Mouse (Mus musculus) forebrain, embryonic 16.5 days (tissue): ENCODE results near the gene Mettl15. TPM values are rescaled to one million over a fixed set of nuclear protein-coding genes. Genes with fewer than 3 reads are reported as not detected.

Source experiments
- ATAC-seq: fragments of 200-750 bp; cut with Nextera tagmentation; 2 replicates; pipeline ENCODE4 v1.8.0; 2017; ENCODE audit warnings: mild to moderate bottlenecking, moderate library complexity
- H3K27ac ChIP-seq: fragments of 300-500 bp; sonication (generic); 2 replicates; pipeline ENCODE4 v1.5.1; 2014; ENCODE audit warnings: low read length, control low read depth
- H3K27me3 ChIP-seq: fragments of 300-500 bp; sonication (generic); replicated peaks from 2 replicates; pipeline ENCODE4 v1.6.1; 2014; ENCODE audit warnings: low read length; ENCODE audit not compliant: control insufficient read depth, insufficient read depth
- H3K36me3 ChIP-seq: fragments of 300-500 bp; sonication (generic); 2 replicates; pipeline ENCODE4 v1.6.1; 2014; ENCODE audit not compliant: control insufficient read depth, insufficient read depth
- H3K4me1 ChIP-seq: fragments of 300-500 bp; sonication (generic); replicated peaks from 2 replicates; pipeline ENCODE4 v1.6.1; 2014; ENCODE audit warnings: low read length; ENCODE audit not compliant: control insufficient read depth, insufficient read depth
- H3K4me2 ChIP-seq: fragments of 300-500 bp; sonication (generic); 2 replicates; pipeline ENCODE4 v1.6.1; 2014; ENCODE audit warnings: mild to moderate bottlenecking, low read length, control low read depth
- H3K4me3 ChIP-seq: fragments of 300-500 bp; sonication (generic); replicated peaks from 2 replicates; pipeline ENCODE4 v1.5.1; 2014; ENCODE audit warnings: mild to moderate bottlenecking, low read length, control low read depth
- H3K9ac ChIP-seq: fragments of 300-500 bp; sonication (generic); replicated peaks from 2 replicates; pipeline ENCODE4 v1.6.1; 2014; ENCODE audit warnings: low read depth, low read length, control low read depth
- H3K9me3 ChIP-seq: fragments of 300-500 bp; sonication (generic); 2 replicates; pipeline ENCODE4 v1.6.1; 2016; ENCODE audit warnings: low read length; ENCODE audit not compliant: control insufficient read depth
- WGBS: fragments of 180-500 bp; shearing (Covaris S2); extraction: QIAGEN DNeasy Blood & Tissue Kit; methylation state at CpG from one replicate; pipeline ENCODE4 v1.1.7; 2014; 5-methylcytosine and 5-hydroxymethylcytosine counted together
- microRNA-seq: library from miRNA; unstranded; fragments of <30 nt; microRNA quantifications from one replicate; pipeline ENCODE4, GENCODE M21; 2017
- polyA plus RNA-seq: library from polyadenylated mRNA; unstranded; fragments of >200 nt; fragmentation: Nextera tagmentation; extraction: Ambion mirVana; gene quantifications from 2 replicates; pipeline ENCODE4 v1.2.1, GENCODE M21; 2015

Gene Mettl15
- polyA plus RNA-seq, 1 experiment from 2014 or later = 11.4 TPM

DNA sequence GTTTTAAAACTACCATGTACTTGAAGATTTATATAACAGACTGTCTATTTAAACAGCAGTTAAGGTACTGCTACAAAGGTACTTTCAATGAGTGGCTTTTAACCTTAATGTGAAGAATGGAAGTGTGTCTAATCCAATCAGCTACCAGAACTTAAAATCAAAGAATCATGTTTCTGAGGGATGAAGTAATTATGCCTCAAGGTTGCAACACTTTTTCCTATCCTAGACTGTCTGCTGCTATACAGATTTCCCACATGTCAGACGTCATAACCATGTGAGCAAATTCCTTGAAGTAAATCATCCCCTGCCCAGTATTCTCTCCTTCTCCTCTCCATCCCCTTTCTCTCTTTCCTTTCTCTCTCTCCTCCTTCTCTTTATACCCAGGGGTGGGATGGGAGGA lies 140.2 kb downstream of the Mettl15 start:
- H3K4me2 ChIP-seq = no peak overlapping the region
- no peak for ATAC-seq

DNA sequence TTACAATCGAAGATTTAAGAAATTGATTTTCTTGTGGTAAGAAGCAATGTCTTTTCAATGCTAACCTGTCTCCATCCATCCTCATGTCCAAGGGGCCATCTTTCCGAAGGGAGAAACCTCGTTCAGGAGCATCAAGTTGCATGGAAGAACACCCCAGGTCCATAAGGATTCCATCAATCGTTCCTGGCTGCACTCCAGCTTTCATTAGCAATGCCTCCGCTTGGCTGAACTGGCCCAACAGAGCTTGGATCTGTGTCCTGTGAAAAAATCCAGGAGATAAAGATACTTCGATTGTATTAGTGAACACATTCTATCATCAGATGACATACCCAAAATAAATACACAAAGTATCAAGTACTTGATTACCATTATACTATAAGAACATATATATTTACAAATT lies 143.3 kb downstream of the Mettl15 start:
- no peaks in the 10 kb centered on the region for H3K4me1 ChIP-seq
- ATAC-seq = no peak
- no peak overlapping the region for H3K4me2 ChIP-seq
- H3K9ac ChIP-seq = no peak overlapping the region
- H3K9me3 ChIP-seq = no peaks in the 10 kb centered on the region
- no peak overlapping the region for H3K4me3 ChIP-seq
- no peaks in the 10 kb centered on the region for H3K27me3 ChIP-seq
- H3K36me3 ChIP-seq = no peaks in the 10 kb centered on the region
- no peak overlapping the region for H3K27ac ChIP-seq
- 81% methylated on average over 6 of the region's 6 CpGs for WGBS

More for the DNA sequence above, 140.2 kb downstream of the Mettl15 start:
- Histone ChIP-seq H3K36me3 (no peaks in the 10 kb centered on the region), H3K27ac (no peak overlapping the region), H3K9ac (no peak overlapping the region), H3K4me3 (no peak overlapping the region), H3K27me3 (no peaks in the 10 kb centered on the region), H3K4me1 (no peaks in the 10 kb centered on the region), H3K9me3 (no peaks in the 10 kb centered on the region)
- WGBS = 81% methylated on average over 1 of the region's 1 CpGs

DNA sequence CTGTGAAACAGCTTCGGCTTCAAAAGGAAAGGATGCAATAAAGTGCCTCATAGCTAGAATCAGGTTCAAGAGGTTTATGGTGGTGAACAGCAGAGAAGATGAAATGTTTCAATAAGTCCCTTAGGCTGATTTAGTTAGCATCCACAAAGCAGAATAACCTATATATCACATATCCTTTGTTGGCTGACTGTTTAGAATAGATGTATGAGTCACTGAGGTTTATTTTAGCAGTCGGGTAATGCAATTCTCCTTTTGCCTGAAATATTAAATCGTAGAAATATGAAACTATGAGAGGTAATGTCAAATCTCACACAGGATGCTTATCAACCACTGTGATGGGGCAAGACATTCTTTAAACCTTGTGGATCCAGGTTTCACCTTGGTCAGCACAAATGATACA lies 149.8 kb downstream of the Mettl15 start:
- ATAC-seq = no peak
- no peaks in the 10 kb centered on the region for H3K36me3 ChIP-seq
- H3K27me3 ChIP-seq = no peaks in the 10 kb centered on the region
- 94% methylated on average over 3 of the region's 3 CpGs for WGBS
- H3K4me1 ChIP-seq = no peaks in the 10 kb centered on the region
- H3K9me3 ChIP-seq = no peaks in the 10 kb centered on the region
- H3K4me2 ChIP-seq = no peak overlapping the region
- H3K9ac ChIP-seq = no peak overlapping the region
- no peak overlapping the region for H3K27ac ChIP-seq
- H3K4me3 ChIP-seq = no peak overlapping the region

DNA sequence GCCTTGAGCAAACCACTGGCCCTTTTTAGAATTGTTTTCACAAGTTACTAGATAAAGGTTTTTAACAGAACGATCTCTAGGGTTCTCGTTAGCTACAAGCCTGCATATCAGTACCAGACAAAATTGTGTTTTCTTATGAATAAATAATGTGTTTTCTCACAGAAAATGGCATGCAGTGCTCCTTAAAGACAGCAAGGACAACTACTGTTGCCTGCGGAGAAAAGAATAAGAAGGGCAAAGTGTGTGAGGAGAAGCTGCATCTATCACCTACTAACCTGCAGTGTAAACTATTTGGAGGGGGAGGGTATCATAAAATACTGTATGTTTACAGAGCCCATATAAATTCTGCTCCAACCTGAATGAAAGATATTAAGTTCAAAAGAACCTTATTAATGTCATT lies 150.6 kb downstream of the Mettl15 start:
- Histone ChIP-seq H3K27ac (no peak overlapping the region), H3K9ac (no peak overlapping the region), H3K36me3 (no peaks in the 10 kb centered on the region), H3K4me1 (no peaks in the 10 kb centered on the region), H3K4me3 (no peak overlapping the region), H3K27me3 (no peaks in the 10 kb centered on the region), H3K9me3 (no peaks in the 10 kb centered on the region), H3K4me2 (no peak overlapping the region)
- WGBS = 51% methylated on average over 3 of the region's 3 CpGs
- no peak for ATAC-seq

DNA sequence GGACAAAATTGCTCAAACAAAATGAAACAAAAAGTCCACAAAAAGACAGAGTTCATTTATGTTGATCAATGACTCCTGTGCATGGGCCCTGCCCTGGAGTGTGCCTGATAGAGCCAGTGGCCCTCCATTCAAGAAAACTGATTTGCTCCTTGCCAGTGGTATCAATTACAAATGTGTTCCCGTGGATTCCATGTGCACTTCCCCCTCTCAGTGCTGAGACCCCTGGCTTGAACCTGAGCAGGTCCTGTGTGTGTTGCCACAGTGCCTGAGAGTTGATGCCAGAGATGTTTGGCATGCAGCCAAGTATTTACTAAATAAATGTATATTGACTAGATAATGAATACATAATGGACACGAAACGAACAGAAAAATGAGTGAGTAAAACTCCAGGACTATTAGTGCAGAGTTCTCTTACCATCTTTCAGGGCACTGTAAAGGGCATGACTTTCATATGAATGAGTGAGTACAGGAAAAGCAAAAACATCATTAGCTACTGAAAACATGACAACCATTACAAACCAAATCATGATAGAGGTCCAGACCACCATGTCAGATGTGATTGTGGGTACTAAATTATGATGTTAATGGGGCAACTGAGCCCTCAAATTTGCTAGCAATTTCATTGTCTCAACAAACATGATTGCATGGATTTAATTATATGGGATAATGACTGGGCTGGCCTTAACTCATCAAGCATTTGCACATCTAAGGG lies 174.6 kb downstream of the Mettl15 start:
- Histone ChIP-seq H3K4me1 (no peaks in the 10 kb centered on the region), H3K36me3 (no peaks in the 10 kb centered on the region), H3K9me3 (no peaks in the 10 kb centered on the region), H3K4me2 (no peak overlapping the region), H3K9ac (no peak overlapping the region), H3K27me3 (no peaks in the 10 kb centered on the region), H3K27ac (no peak overlapping the region), H3K4me3 (no peak overlapping the region)
- peak; percentile 71 for ATAC-seq
- WGBS = 28% methylated on average over 3 of the region's 3 CpGs

DNA sequence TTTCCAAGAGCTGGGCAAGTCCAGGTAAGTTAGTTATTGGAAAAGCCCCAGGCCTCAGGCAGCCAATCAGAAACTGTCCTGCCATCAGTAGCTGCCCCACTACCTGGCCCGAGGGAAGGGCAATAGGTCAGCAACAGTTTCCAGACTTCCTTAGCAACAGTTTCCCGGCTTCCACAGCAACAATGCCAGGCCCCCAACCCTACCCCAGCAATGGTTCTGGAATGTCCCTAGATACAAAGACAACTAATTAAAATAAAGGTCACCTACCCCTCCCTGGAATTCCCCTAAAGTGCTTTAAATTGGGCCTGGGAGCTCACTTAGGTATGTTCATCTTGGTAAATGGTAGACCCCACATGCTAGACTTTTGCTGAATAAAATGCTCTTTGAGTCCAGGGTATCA lies 230.9 kb downstream of the Mettl15 start:
- WGBS = 77% methylated on average over 2 of the region's 2 CpGs
- Histone ChIP-seq H3K27me3 (no peaks in the 10 kb centered on the region), H3K9ac (no peak overlapping the region), H3K27ac (no peak overlapping the region), H3K4me1 (no peaks in the 10 kb centered on the region), H3K9me3 (no peaks in the 10 kb centered on the region), H3K36me3 (no peaks in the 10 kb centered on the region), H3K4me3 (no peak overlapping the region), H3K4me2 (no peak overlapping the region)
- ATAC-seq = no peak

Small RNA genes lying within 50 kb of the gene (microRNA-seq; reads per million reads assigned to microRNA genes)
- not detected for gene Gm24115

Other genes with a start within 250 kb of the Mettl15 start
- gene Kif18a, start within 50 bp of the Mettl15 start, polyA plus RNA-seq = 11.6 and 14.0 TPM in 2 replicates